Mouse (Mus musculus) embryonic fibroblast, embryonic 13.5 days (primary cell): ENCODE data around the gene Kif1b.

Experiments used
- CTCF ChIP-seq: IDR thresholded peaks from 2 replicates; pipeline ENCODE4 v1.5.1; 2011; ENCODE audit warnings: mild to moderate bottlenecking, control low read depth, low read length, moderate library complexity, borderline replicate concordance; ENCODE audit not compliant: insufficient read depth
- POLR2A ChIP-seq: IDR thresholded peaks from 2 replicates; pipeline ENCODE4 v1.6.1; 2011; ENCODE audit warnings: low read depth, mild to moderate bottlenecking, control low read depth, low read length, moderate library complexity

- TF ChIP-seq CTCF (no peak), POLR2A (no peak)
These were observed 160.0 kb downstream of the Kif1b start for GRCm38 (mm10) chr4:149147528-149147927.
